Mouse (Mus musculus): ENCODE data around the gene Rnaseh2a. TPM values are rescaled to one million over a fixed set of nuclear protein-coding genes. Genes with fewer than 3 reads are reported as not detected.

Rnaseh2a gene
- polyA plus RNA-seq, 1 experiment from 2014 or later, result 128 TPM

- Histone ChIP-seq H3K36me3 (ENCODE audit: control insufficient read depth, insufficient read depth, low read length) (no peaks in the 10 kb centered on the region), H3K9ac (ENCODE audit: low read length) (peak overlapping the region; percentile 41; the same call in 1 of the 2 replicates), H3K27ac (ENCODE audit: low read depth, low read length) (no peak overlapping the region), H3K9me3 (ENCODE audit: control insufficient read depth, low read length) (no peaks in the 10 kb centered on the region), H3K4me3 (ENCODE audit: low read depth, low read length) (peak overlapping the region; percentile 25), H3K4me2 (ENCODE audit: low read depth, low read length, severe bottlenecking) (peak overlapping the region; percentile 97), H3K4me1 (replicated peaks; ENCODE audit: control insufficient read depth, insufficient read depth, low read length) (peaks cover 36% of the 10 kb centered on the region), H3K27me3 (ENCODE audit: control insufficient read depth, insufficient read depth, low read length) (peaks cover 40% of the 10 kb centered on the region)
- ATAC-seq (replicated peaks; ENCODE audit: low FRiP score), result no peak; the same call in 1 of the 2 replicates
- WGBS, result 2% methylated on average over 42 of the region's 42 CpGs
- peak; percentile 89 for DNase-seq (ENCODE audit: low spot score)
These were observed 10.2 kb upstream of the Rnaseh2a start for GRCm38 (mm10) chr8:84979599-84980421.

DNA sequence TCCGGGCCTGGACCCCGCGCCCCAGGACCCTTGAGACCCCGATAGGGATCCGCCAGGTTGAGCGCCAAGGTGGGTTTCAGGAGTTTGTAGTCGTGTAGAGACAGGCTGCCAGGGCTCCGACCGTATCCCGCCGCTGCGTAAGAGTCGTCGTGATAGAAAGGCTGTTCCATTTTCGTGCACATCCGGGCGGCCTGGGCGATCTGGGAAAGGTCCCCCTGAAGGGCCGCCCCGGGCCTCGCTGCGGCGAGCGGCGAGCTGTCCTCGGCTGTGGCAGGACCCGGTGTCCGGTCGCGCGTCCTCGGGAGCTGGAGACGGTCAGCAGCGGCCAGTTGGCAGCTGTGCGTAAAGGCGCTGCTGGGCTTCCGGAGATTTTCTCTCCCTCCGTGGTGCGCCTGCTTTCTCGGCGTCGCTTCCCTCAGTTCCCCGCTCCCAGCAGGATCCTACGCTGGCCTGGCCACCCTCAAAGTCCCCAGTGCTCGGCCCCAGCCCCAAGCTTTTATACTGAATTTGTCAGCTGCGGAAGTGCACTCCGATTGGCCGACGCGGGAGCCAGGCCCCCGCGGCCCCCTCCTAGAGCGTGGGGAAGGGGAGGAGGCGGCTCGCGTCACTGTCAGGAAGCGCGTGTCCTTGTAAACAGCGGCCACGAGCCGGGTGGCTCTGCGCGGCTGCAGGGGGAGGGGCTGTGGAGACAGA lies 8.8 kb upstream of the Rnaseh2a start, which contains the start of gene Junb:
TSS of gene Junb (minus strand) at position 471 of the 693 bp plus-strand sequence.
- no peaks in the 10 kb centered on the region for H3K9me3 ChIP-seq (ENCODE audit: control insufficient read depth, low read length)
- H3K27me3 ChIP-seq (ENCODE audit: control insufficient read depth, insufficient read depth, low read length), result peaks cover 40% of the 10 kb centered on the region
- H3K4me2 ChIP-seq (ENCODE audit: low read depth, low read length, severe bottlenecking), result peak within 1 kb of the TSS; percentile 97
- WGBS, result under 1% methylated on average over 63 of the region's 63 CpGs
- ATAC-seq (replicated peaks; ENCODE audit: low FRiP score) (peak; percentile 31), DNase-seq (ENCODE audit: low spot score) (peak; percentile 89)
- H3K36me3 ChIP-seq (ENCODE audit: control insufficient read depth, insufficient read depth, low read length), result no peaks in the 10 kb centered on the region
- peaks cover 32% of the 10 kb centered on the region for H3K4me1 ChIP-seq (replicated peaks; ENCODE audit: control insufficient read depth, insufficient read depth, low read length)
- no peak within 1 kb of the TSS for H3K27ac ChIP-seq (ENCODE audit: low read depth, low read length)
- H3K4me3 ChIP-seq (ENCODE audit: low read depth, low read length), result peak within 1 kb of the TSS; percentile 40
- peak within 1 kb of the TSS; percentile 45 for H3K9ac ChIP-seq (ENCODE audit: low read length)

DNA sequence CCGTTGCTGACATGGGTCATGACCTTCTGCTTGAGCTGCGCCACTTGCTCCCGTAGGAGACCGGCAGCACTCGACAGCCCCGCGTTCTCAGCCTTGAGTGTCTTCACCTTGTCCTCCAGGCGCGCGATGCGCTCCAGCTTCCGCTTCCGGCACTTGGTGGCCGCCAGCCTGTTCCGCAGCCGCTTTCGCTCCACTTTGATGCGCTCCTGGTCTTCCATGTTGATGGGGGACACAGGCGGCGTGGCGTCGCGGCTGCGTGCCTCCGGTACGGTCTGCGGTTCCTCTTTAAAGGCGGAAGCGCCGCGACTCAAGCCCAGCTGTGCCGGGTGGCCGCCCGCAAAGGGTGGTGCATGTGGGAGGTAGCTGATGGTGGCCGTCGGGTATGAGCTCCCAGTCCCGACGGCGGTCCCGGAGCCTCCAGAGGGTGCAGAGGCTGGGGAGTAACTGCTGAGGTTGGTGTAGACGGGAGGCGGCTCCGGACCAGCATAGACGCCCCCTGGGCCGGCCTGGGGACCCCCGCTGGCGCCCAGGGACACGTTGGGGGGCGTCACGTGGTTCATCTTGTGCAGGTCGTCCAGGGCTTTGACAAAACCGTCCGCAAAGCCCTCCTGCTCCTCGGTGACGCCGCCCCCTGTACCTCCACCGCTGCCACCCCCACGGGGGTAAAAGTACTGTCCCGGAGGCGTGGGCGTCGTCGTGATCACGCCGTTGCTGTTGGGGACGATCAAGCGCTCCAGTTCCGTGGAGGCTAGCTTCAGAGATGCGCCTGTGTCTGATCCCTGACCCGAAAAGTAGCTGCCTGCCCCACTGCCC lies 8.1 kb upstream of the Rnaseh2a start:
- WGBS, result 2% methylated on average over 69 of the region's 70 CpGs
- peaks cover 32% of the 10 kb centered on the region for H3K4me1 ChIP-seq (replicated peaks; ENCODE audit: control insufficient read depth, insufficient read depth, low read length)
- peak overlapping the region; percentile 40 for H3K4me3 ChIP-seq (ENCODE audit: low read depth, low read length)
- peak overlapping the region; percentile 97 for H3K4me2 ChIP-seq (ENCODE audit: low read depth, low read length, severe bottlenecking)
- peaks cover 40% of the 10 kb centered on the region for H3K27me3 ChIP-seq (ENCODE audit: control insufficient read depth, insufficient read depth, low read length)
- DNase-seq (ENCODE audit: low spot score) (peak; percentile 77), ATAC-seq (replicated peaks; ENCODE audit: low FRiP score) (no peak)
- no peak overlapping the region for H3K27ac ChIP-seq (ENCODE audit: low read depth, low read length)
- peaks cover 3% of the 10 kb centered on the region; the same call in 1 of the 2 replicates for H3K36me3 ChIP-seq (ENCODE audit: control insufficient read depth, insufficient read depth, low read length)
- H3K9me3 ChIP-seq (ENCODE audit: control insufficient read depth, low read length), result no peaks in the 10 kb centered on the region
- H3K9ac ChIP-seq (ENCODE audit: low read length), result peak overlapping the region; percentile 24; the same call in 1 of the 2 replicates

- no peak for ATAC-seq (replicated peaks; ENCODE audit: low FRiP score)
- H3K27me3 ChIP-seq (ENCODE audit: control insufficient read depth, insufficient read depth, low read length), result peaks cover 40% of the 10 kb centered on the region
- no peaks in the 10 kb centered on the region for H3K9me3 ChIP-seq (ENCODE audit: control insufficient read depth, low read length)
- H3K4me2 ChIP-seq (ENCODE audit: low read depth, low read length, severe bottlenecking), result peak overlapping the region; percentile 97
- peaks cover 7% of the 10 kb centered on the region; the same call in 1 of the 2 replicates for H3K36me3 ChIP-seq (ENCODE audit: control insufficient read depth, insufficient read depth, low read length)
- H3K9ac ChIP-seq (ENCODE audit: low read length), result 0 out of 2 replicates have a peak overlapping the region, but pooled peaks have one; percentile 31
- peak overlapping the region; percentile 40 for H3K4me3 ChIP-seq (ENCODE audit: low read depth, low read length)
- H3K4me1 ChIP-seq (replicated peaks; ENCODE audit: control insufficient read depth, insufficient read depth, low read length), result peaks cover 32% of the 10 kb centered on the region
- no peak for DNase-seq (ENCODE audit: low spot score)
- H3K27ac ChIP-seq (ENCODE audit: low read depth, low read length), result no peak overlapping the region
- WGBS, result 4% methylated on average over 25 of the region's 25 CpGs
These were observed 7.3 kb upstream of the Rnaseh2a start for GRCm38 (mm10) chr8:84976763-84977434.

GRCm38 (mm10) chr8:84976031-84976762 lies 6.6 kb upstream of the Rnaseh2a start:
- H3K9me3 ChIP-seq (ENCODE audit: control insufficient read depth, low read length), result no peaks in the 10 kb centered on the region
- peak overlapping the region; percentile 40 for H3K4me3 ChIP-seq (ENCODE audit: low read depth, low read length)
- DNase-seq (ENCODE audit: low spot score) (peak; percentile 97), ATAC-seq (replicated peaks; ENCODE audit: low FRiP score) (peak; percentile 87)
- H3K9ac ChIP-seq (ENCODE audit: low read length), result peak overlapping the region; percentile 41
- no peak overlapping the region for H3K27ac ChIP-seq (ENCODE audit: low read depth, low read length)
- peaks cover 32% of the 10 kb centered on the region for H3K4me1 ChIP-seq (replicated peaks; ENCODE audit: control insufficient read depth, insufficient read depth, low read length)
- 1% methylated on average over 56 of the region's 61 CpGs for WGBS
- H3K4me2 ChIP-seq (ENCODE audit: low read depth, low read length, severe bottlenecking), result peak overlapping the region; percentile 97
- H3K36me3 ChIP-seq (ENCODE audit: control insufficient read depth, insufficient read depth, low read length), result peaks cover 11% of the 10 kb centered on the region; the same call in 1 of the 2 replicates
- H3K27me3 ChIP-seq (ENCODE audit: control insufficient read depth, insufficient read depth, low read length), result peaks cover 38% of the 10 kb centered on the region

- DNase-seq (ENCODE audit: low spot score) (peak; percentile 77), ATAC-seq (replicated peaks; ENCODE audit: low FRiP score) (no peak)
- WGBS, result 29% methylated on average over 7 of the region's 7 CpGs
- H3K9me3 ChIP-seq (ENCODE audit: control insufficient read depth, low read length), result no peaks in the 10 kb centered on the region
- H3K4me2 ChIP-seq (ENCODE audit: low read depth, low read length, severe bottlenecking), result peak overlapping the region; percentile 97; the same call in 1 of the 2 replicates
- H3K9ac ChIP-seq (ENCODE audit: low read length), result no peak overlapping the region
- H3K4me3 ChIP-seq (ENCODE audit: low read depth, low read length), result no peak overlapping the region
- H3K4me1 ChIP-seq (replicated peaks; ENCODE audit: control insufficient read depth, insufficient read depth, low read length), result peaks cover 33% of the 10 kb centered on the region
- H3K27ac ChIP-seq (ENCODE audit: low read depth, low read length), result no peak overlapping the region
- peaks cover 32% of the 10 kb centered on the region for H3K27me3 ChIP-seq (ENCODE audit: control insufficient read depth, insufficient read depth, low read length)
- peaks cover 11% of the 10 kb centered on the region; the same call in 1 of the 2 replicates for H3K36me3 ChIP-seq (ENCODE audit: control insufficient read depth, insufficient read depth, low read length)
These were observed 5.9 kb upstream of the Rnaseh2a start for GRCm38 (mm10) chr8:84975434-84975833.

GRCm38 (mm10) chr8:84974543-84975142 lies 5.1 kb upstream of the Rnaseh2a start:
- DNase-seq (ENCODE audit: low spot score), result no peak
- ATAC-seq (replicated peaks; ENCODE audit: low FRiP score), result no peak

More at GRCm38 (mm10) chr8:84974543-84975142, 5.1 kb upstream of the Rnaseh2a start:
- H3K9ac ChIP-seq (ENCODE audit: low read length), result no peak overlapping the region
- H3K36me3 ChIP-seq (ENCODE audit: control insufficient read depth, insufficient read depth, low read length), result peaks cover 11% of the 10 kb centered on the region; the same call in 1 of the 2 replicates
- peaks cover 29% of the 10 kb centered on the region for H3K4me1 ChIP-seq (replicated peaks; ENCODE audit: control insufficient read depth, insufficient read depth, low read length)
- no peak overlapping the region for H3K27ac ChIP-seq (ENCODE audit: low read depth, low read length)
- H3K9me3 ChIP-seq (ENCODE audit: control insufficient read depth, low read length), result no peaks in the 10 kb centered on the region
- no peak overlapping the region for H3K4me3 ChIP-seq (ENCODE audit: low read depth, low read length)
- peaks cover 27% of the 10 kb centered on the region for H3K27me3 ChIP-seq (ENCODE audit: control insufficient read depth, insufficient read depth, low read length)
- 87% methylated on average over 8 of the region's 8 CpGs for WGBS
- no peak overlapping the region for H3K4me2 ChIP-seq (ENCODE audit: low read depth, low read length, severe bottlenecking)

Measured in forebrain, embryonic 11.5 days (tissue).